Mouse (Mus musculus): ENCODE measurements at regions not wholly inside any gene's neighbourhood (a gene's known extent, or its start where the extent isn't known, plus 50 kb on each side); places are given as distances from the start of the nearest gene placed in this dataset.

GRCm38 (mm10) chr19:32950794-32951193, 193.5 kb downstream of the Pten start:
- TF ChIP-seq CTCF (IDR thresholded peaks at IDR 0.05; ENCODE audit: low read depth, low read length) (no peak), EP300 (IDR thresholded peaks at IDR 0.05; ENCODE audit: insufficient read depth, low read depth, low read length) (no peak)

Measured in ES-Bruce4 (cell line).